Mouse (Mus musculus): ENCODE results near the gene Rbms3.

Rbms3 gene

DNA sequence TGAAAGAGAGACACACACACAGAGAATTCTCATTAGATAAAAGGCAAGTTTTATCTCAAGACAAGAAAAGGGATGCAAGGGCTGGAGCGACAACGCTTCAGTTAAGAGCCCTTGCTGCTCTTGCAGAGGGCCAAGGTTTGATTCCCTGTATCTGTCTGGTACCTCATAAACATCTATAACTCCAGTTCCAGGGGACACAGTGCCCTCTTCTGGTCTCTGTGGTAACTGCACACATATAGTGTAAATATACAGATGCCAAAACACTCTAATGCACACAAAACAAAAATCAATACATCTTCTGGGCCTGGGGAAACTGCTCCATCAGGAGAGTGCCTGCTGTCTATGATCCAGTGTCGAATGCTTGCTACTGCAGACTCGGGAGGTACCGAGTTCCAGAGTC is 145.3 kb downstream of the Rbms3 start:
- DNase-seq (ENCODE audit: low spot score), result peak; percentile 47

DNA sequence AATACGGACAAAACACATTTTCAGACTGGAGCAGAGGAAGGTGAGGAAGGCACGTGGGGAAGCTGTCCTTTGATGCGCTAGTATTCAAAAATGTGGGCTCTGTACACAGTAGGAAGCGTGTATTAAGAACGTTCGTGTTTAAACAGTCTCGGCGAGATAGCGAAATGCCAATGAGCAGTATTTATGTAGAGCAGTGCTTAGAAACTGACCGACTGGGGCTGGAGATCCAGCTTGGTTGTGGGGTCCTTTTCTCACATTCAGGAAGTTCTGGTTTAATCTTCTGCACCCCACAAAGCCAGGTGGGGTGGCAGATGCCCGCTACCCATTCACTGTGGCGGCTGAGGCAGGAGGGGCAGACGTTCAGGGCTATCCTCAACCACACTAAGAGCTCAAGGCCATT is 153.0 kb downstream of the Rbms3 start:
- DNase-seq (ENCODE audit: low spot score), result no peak

DNA sequence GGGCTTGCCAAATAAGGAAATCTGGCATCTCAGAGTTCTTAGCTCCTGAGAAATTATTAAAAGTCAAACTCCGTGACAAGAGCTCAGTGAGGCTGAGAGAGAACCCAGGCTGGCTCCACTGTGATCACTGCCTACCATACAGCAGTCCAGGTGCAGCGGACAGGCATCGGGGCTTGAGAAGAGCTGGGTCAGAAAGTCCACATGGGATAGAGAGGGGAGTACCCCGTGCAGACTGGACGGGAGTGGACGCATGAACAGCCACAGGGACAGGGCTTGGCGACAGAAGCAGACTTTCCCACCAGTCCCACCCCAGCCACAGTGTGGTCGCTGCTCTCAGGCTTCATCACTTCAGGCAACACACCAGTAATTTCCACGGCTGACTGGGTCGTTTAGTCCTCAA is 176.9 kb downstream of the Rbms3 start:
- DNase-seq (ENCODE audit: low spot score), result no peak

DNA sequence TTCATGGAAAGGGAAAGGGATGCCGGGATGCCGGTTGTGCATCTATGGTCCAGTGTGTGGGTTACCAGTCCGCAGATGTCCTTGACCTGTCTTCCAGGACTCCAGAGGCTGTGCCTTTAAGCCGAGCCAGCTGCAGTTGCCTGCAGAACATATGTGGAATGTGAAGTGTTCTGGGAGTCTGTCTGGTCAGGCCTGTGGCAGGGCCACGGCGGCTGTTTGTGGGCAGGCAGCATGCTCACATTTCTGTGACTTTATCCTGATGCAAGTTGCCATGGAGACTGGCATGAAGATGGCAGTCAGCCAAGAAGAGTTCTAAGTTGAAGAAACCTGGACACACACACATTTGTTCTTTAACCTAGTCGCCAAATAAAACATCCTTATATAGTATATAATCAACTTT is 187.1 kb downstream of the Rbms3 start:
- DNase-seq (ENCODE audit: low spot score), result peak; percentile 15

DNA sequence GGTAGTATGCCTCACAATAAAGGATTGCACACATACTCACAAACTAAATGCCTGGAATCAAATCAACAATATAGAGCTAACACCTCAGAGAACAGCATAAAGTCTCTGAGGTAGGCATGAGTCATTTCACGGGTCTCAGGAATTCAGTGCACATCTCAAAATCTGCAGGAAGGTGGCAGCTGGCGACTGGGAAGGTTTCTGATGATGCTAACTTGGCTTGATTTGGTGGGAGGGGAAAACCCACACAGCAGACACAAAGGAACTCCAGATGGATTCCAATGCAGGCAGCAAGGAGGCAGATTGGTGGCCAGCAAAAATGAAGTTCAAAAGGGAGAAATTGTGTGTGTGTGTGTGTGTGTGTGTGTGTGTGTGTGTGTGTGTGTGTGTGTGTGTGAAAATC is 193.9 kb downstream of the Rbms3 start:
- DNase-seq (ENCODE audit: low spot score), result no peak

DNA sequence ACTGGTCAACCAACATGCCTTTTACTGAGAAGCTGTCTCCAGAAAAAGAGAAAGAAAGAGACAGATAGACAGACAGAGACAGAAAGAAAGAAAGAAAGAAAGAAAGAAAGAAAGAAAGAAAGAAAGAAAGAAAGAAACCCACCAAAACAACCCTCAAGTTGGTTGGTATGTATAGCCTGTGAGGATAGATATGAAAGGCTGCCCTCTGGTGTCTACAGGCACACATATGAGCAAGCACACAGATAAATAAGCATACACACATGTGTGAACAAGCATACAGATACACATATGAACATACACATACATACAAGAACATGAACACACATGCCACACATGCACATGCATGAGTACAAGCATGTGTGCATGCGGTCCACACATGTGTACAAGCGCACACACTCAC is 199.0 kb downstream of the Rbms3 start:
- no peak for DNase-seq (ENCODE audit: low spot score)

DNA sequence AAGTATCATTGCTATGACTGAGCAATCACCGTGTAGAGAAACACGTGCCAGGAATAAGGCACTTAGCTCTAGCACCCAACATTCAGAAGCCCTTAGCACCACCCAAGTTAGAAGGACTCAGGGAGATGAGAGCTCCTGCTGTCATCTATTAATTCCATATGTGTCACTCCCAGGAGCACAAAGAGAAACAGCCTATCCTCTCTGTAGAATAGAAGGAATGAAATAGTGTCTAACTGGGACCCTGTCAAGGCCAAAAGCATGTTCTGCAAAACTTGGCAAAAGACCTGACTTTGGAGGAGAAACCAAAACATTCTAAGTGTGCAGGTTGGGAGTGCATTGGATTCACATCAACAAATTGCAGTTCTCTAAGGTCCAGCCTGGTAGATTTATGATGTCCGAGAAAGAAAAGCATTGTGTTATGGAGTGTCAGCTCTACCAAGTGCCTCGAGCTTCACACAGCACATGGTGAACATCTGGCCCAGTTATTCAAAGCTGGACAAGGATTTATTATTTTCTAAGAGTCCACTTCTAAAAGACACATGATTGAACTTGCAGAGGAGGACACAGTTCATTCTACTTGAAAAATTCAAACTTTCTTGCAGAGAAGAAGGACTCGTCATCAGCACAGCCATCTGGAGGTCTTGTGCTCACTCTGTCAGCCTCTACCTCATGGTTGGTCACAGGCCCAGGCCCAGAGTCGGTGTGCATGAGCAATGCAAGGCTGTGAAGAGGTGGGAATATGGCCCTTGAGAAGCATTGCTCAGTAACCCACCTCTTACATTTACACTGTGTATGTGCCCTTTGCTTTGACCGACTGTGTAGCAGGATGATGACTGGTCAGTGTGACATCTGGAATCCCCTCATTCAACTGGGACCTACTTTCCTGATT is 200.3 kb downstream of the Rbms3 start:
- peak; percentile 7 for DNase-seq (ENCODE audit: low spot score)

DNA sequence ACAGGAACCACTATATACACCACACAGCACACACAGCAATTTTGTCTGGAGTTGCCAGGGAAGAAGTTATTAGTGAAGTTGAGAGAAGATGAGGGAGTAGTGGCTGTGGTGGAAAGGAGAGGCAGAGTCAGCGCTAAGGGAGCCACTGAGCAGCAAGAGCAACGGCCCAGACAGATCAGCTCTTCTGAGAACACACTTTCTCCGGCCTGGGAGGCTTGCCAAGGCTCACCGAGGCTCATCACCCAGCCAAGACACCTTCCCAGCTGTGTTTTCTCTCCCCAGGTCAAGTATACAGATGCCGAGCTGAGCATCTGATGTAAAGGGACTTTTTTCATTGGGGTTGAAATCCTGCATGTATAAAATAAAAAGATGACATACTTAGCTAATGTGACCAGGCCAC is 206.5 kb downstream of the Rbms3 start:
- no peak for DNase-seq (ENCODE audit: low spot score)

DNA sequence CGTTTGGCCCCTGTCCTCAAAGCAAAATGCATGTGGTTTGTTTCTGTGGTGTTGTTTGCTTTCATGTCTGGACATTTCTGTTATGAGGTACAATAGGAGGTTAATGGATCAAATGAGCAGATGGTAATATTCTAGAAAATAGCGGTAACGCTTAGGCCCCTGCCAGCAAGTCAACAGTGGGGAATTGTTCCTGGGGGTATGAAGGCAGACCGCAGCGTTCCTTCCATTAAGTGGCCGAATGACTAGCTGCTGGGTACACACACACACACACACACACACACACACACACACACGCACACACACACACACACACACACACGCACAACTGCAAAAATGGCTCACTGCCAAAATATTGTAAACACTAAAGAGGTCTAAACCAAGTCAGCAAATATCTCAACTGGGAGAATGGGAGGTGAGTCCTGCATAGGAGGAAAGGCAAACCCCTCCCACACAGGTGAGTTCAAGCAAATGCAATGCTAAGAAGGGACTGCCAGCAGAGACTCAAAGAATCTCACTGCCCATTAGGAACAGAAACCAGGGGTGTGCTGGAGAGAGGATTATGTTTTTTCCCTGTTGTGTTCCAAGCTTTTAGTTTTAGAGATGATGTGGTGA is 209.7 kb downstream of the Rbms3 start:
- no peak for DNase-seq (ENCODE audit: low spot score)

DNA sequence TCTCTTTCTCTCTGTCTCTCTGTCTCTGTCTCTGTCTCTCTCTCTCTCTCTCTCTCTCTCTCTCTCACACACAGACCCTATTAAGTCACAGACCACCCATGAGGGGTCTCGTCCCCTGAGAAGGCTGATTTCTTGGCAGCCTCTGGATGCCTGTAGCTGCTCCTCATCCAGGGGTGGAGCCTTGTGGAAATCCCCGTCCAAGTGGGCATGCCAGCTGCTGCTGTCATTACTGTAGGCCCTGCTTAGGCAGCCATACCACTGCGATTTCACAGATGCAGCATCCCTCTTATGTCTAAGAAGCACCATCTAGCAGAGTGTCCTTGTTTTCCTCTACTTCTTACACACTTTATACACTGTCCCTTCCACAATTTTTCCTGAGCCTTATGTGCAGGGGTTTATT is 216.5 kb downstream of the Rbms3 start:
- peak; percentile 36 for DNase-seq (ENCODE audit: low spot score)

DNA sequence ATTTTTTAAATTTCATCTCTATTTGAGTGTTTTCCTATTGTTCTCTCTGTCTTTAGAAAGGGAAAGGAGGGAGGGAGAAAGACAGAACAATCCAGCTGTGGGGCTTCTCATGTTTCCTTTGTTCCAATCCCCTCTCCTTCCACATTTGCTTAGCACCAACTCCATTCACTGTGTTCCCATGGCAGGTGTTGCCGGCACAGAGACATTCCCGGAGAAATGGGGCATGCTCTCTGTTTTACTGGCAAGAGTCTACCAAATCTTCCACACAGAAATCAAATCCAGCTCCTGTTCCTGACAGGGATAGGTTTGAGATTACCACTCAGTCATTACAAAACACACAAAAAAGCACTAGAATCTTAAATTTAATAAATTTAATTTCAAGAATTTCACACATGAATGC is 217.1 kb downstream of the Rbms3 start:
- no peak for DNase-seq (ENCODE audit: low spot score)

DNA sequence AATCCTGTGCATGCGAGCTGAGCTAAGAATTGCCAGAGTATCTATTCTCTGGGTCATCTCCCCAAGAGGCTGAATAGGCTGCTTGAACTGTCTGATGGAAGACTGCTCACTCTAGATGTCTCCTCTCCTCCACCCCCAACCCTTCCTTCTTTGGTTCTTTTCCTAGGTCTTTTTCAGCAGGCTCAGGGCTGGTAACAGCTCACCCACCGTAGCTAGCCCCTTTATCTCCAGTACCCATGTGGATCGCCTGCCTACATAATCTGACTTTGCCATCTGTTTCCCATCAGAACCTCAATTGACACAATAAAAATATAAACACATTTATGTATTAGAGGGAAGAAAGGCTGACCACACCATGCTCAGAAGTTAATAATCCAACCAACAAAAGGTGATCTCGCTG is 225.1 kb downstream of the Rbms3 start:
- DNase-seq (ENCODE audit: low spot score), result no peak

DNA sequence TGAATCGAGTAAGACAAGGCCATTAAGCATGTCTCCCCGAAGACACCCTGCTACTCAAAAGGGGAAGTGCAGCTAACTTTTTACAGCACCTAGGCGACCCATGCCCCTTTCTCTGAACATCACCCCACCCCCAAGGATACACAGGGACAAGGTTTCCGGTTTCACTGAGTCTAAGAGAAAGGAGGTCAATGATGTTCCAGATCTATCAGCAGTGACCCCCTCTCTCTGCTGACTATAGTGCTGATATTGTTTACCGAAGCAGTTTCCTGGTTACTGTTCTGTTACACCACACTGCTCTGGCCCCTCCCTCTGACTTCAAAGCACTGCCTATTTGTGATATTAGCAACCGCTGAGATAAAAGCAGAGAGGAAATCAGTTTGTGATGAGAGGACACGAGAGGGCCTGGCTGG is 229.4 kb downstream of the Rbms3 start:
- DNase-seq (ENCODE audit: low spot score), result peak; percentile 39

DNA sequence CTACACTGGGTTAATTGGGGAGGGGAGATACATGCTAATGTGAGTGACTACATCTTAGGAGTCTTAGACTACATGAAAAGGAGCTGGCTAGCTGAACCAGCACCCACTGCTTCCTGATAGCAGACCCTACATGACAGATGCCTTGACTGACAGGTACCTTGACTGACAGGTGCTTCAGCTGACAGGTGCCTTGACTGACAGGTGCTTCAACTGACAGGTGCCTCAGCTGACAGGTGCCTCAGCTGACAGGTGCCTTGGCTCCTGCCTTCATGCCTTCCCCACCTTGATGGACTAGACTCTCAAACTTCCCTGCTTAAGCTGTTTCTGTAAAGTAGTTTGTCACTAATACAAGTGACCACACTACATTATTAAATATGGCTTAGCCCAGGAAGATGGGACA is 232.6 kb downstream of the Rbms3 start:
- no peak for DNase-seq (ENCODE audit: low spot score)

DNA sequence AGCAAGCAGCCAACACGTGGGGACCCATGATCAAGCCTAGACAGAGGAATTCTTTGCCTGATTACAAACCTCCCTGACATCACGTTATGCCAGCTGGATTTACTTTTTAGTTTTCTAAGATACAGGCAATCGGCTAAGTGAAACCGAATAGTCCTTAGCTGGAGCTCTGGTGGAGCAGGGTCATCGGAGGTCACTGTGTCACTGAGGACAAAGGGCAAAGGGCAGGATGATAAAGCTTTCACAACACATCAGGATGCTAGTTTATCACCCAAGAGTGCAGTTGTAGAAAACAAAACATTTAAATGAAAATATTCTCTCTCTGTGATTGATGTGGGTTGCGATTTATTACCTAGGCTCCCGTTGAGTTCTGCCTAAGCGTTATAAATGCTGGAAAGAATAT is 233.1 kb downstream of the Rbms3 start:
- peak; percentile 38 for DNase-seq (ENCODE audit: low spot score)

DNA sequence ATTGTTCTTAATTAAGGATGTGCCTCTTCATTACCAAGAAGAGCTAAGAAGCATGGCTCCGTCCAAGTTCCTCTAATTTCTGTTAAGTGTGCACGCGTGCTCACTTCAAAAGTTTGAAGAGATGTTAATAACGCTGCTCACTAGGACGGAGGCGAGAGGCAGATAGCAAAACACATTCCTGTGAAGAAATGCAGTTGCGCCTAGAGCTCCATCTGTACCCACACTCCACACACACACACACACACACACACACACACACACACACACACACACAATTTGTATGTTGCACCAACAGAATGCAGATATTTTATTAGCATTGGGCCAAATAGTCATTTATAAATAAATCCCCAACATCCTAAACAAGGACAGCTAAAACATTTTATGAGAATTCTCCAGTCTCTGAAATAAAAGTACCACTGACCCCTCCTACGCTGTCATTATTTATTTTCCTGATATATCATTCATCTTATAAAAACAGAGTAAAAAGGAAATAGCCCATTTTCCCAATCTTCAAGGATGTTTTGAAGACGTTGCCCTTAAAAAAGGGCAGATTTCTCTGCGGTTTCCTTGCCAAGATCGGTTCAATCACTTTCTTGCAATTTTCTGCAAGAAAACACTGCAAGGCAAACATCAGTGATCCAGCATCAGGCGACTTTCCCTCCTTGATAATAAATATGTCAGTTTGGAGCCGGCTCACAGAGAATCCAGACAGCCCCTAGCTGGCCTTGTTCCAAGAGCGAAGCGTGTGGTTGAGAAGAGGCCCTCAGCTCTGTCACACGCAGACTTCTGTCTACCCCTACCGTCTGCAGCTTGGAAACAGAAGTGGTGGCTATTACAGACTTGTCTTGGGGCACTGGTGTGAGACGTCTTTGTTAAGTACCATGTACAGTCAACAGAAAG is 235.8 kb downstream of the Rbms3 start:
- no peak for DNase-seq (ENCODE audit: low spot score)

DNA sequence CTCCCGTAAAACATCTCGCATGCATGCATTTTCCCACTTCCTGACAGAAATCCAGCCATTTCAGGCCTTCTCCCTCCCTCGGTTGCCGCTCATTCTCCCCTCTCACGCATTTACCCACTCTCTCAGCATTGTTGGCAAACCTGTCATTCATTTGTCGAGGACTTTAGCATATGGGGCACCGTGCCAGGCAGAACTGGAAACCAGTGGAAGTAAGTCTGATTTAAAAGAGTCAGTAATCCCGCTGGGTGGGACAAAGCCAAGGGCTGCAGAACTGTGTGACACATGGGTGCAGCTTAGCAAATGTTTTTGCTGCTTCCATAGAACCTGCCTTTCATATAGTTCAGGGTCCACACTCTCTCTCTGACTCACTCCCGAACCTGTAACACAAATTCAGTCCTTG is 241.7 kb downstream of the Rbms3 start:
- no peak for DNase-seq (ENCODE audit: low spot score)

DNA sequence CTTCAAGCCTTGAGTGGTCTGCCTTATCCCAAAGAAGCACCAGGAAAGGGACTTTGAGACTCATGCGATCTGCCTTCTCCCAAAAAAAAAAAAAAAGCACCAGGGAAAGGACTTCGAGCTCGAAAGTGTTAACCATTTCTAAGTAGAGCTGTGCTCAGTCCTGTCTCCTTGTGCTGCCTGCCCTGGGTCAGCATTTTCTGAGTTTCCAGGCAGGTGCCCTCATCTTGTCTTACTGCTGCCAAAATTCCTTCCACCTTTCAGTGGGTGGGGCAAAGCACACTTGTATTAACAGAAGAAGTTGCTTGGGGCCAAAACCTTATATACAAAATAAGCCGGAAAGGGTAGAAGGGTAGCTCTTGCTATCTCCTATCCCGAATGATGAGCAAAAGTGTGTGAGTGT is 248.8 kb downstream of the Rbms3 start:
- no peak for DNase-seq (ENCODE audit: low spot score)

DNA sequence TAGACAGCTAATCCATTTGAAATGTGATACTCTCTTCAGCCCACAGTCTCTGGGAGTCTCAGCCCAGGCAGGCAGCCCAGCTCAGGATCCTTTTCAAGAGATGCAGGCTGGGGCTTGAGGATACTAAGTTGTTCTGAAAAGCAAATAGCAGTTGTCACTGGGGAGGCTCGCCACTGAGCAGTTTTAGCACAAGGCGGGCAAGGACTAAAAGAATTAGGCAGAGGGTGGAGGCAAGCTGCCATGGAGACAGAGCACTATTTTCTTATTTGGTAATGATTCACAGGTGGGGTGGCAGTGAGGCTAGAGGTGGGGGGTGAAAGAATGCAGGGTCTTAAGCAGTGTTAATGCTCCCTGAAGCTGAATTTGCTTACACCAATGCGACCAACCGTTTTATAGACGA is 249.6 kb downstream of the Rbms3 start:
- DNase-seq (ENCODE audit: low spot score), result peak; percentile 63

DNA sequence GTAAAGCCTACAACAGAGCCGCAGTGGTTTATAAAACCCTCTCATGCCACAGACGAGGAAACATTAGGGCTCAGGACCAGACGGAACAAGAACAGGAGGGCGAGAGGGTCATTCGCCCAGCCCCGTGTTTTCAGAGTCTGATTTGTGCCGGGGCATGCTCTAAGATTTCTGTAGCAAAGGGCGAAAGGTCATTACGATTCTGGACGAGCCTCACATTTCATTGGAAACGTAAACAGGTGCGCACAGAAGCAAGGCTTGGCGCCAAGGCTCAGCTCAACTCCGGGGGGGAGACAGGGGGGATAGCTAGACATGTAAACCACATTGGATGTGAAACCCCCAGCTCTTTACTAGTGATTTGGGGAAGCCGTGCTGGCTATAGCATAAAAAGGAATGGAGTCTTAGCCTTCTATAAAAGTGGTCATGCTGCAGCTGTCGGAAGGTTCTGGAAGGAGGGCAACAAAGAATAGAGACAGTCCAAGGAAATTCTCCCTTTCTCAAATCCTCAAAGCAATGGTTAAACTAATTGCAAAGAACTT is 250.2 kb downstream of the Rbms3 start:
- peak; percentile 40 for DNase-seq (ENCODE audit: low spot score)

DNA sequence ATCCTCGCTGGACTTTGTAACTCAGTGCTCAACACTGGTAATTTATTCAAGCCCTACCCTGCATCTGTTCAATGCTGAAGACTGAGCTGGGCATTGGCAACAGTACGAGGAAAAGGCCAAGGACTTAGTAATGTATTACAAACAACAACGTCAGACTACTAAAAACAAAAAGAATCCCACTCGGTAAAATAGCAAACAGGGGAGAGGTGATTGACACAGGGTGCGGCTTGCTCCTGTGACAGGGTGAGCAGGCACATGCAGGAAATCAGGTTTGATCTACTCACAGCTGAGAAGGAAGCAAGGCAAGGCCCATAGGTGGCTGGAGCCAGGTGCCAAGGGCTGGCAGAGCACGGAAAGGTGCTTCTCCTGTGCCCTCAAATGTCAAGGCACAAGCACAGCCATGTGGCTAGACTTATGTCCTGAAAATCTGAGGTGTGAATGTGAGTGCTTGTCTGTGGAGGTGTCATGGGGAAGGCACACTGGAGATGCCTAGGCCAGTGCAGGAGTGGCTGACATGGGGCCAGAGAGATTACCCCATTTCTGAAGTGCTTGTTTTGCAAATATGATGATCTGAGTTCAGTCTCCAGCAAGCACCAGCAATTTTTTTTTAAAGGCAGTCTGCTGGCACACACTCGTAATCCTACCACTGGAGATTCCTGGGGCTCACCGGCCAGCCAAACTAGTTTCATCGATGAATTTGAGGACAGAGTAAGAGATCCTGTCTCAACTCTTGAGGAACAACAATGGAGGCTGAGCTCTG is 251.4 kb downstream of the Rbms3 start:
- no peak for DNase-seq (ENCODE audit: low spot score)

DNA sequence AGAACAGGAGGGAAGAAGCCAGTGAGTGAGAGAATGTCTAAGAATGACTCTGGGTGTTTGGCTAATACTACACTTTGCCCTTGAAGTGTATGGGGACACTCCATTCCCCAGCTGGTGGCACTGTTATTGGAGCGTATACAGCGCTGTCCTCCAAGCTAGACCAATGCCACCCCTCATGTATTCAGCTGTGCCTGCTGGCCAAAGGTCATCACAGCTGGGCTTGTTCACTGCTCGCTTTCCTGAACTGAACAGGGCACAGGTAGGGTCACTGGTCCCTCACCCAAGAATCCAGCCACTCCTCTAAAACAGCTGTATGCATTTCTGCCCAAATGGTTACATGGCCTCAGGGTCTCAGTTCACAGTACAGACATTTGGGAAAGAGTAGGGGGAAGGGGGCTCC is 253.9 kb downstream of the Rbms3 start:
- no peak for DNase-seq (ENCODE audit: low spot score)

Measured in embryo, embryonic 10.5 days (tissue).